Mouse (Mus musculus) macrophage (primary cell): ENCODE results near the gene Mapk13. TPM values are rescaled to one million over a fixed set of nuclear protein-coding genes. Genes with fewer than 3 reads are reported as not detected.

ENCODE experiments used
- H3K27ac ChIP-seq: fragments of 350-480 bp; formaldehyde crosslinking; 2 replicates; pipeline ENCODE4 v1.9.0; 2021
- H3K36me3 ChIP-seq: fragments of 350-480 bp; formaldehyde crosslinking; 2 replicates; pipeline ENCODE4 v1.9.0; 2021; ENCODE audit errors: inconsistent target
- H3K4me3 ChIP-seq: fragments of 350-480 bp; formaldehyde crosslinking; 2 replicates; pipeline ENCODE4 v1.9.0; 2021; ENCODE audit errors: inconsistent target
- H3K79me2 ChIP-seq: fragments of 350-480 bp; formaldehyde crosslinking; 2 replicates; pipeline ENCODE4 v1.9.0; 2021; ENCODE audit errors: inconsistent target
- whole genome bisulfite sequencing: methylation state at CpG from one replicate; pipeline ENCODE4 v1.1.7; 2026; ENCODE audit warnings: inconsistent platforms; ENCODE audit not compliant: missing documents; 5-methylcytosine and 5-hydroxymethylcytosine counted together
- polyA plus RNA-seq: library from polyadenylated mRNA; stranded (reverse); fragments of 250-400 nt; gene quantifications from 3 replicates; pipeline ENCODE4 v1.2.4, GENCODE M21; 2018; ENCODE audit warnings: inconsistent platforms

Gene Mapk13
- polyA plus RNA-seq, 1 experiment from 2014 or later, result 0.19 TPM

DNA sequence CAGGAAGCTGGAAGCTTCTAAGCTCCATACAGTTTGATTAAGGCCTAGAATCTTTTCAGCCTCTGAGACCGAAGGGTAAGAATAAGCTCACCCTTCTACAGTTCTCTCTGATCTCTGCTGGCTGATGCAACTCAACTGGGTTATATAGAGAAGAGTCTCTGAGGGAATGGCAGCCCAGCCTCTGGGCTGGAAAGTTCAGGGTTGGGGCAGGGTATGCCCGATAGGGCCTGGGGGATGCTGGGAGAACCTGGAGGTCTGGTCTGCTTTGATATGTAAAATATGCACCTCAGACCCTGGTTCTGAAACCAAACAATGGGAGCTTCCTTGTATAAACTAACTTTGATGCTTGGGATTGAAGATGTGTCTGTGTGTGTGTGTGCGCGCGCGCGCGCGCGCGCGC lies 18.4 kb downstream of the Mapk13 start:
- Histone ChIP-seq H3K4me3 (no peak overlapping the region), H3K79me2 (no peaks in the 10 kb centered on the region), H3K36me3 (no peaks in the 10 kb centered on the region), H3K27ac (no peak overlapping the region)
- WGBS, result 98% methylated on average over 12 of the region's 12 CpGs

GRCm38 (mm10) chr17:28797031-28797430 lies 27.9 kb downstream of the Mapk13 start:
- Histone ChIP-seq H3K4me3 (no peak overlapping the region), H3K36me3 (no peaks in the 10 kb centered on the region), H3K27ac (no peak overlapping the region), H3K79me2 (peaks cover 3% of the 10 kb centered on the region; the same call in 1 of the 2 replicates)
- 100% methylated on average over 4 of the region's 4 CpGs for WGBS

- H3K27ac ChIP-seq, result no peak overlapping the region
- no peaks in the 10 kb centered on the region for H3K36me3 ChIP-seq
- no peak overlapping the region for H3K4me3 ChIP-seq
- WGBS, result 16% methylated on average over 14 of the region's 14 CpGs
- H3K79me2 ChIP-seq, result peaks cover 28% of the 10 kb centered on the region; the same call in 1 of the 2 replicates
Observed at GRCm38 (mm10) chr17:28799291-28800160, 30.4 kb downstream of the Mapk13 start.

GRCm38 (mm10) chr17:28800281-28800670 lies 31.2 kb downstream of the Mapk13 start:
- H3K79me2 ChIP-seq, result peaks cover 34% of the 10 kb centered on the region; the same call in 1 of the 2 replicates
- WGBS, result 5% methylated on average over 14 of the region's 15 CpGs
- H3K27ac ChIP-seq, result no peak overlapping the region
- no peaks in the 10 kb centered on the region for H3K36me3 ChIP-seq
- H3K4me3 ChIP-seq, result peak overlapping the region; percentile 8; the same call in 1 of the 2 replicates

GRCm38 (mm10) chr17:28800671-28801412 lies 31.7 kb downstream of the Mapk13 start, which contains the start of gene Brpf3:
Gene Brpf3, plus strand, starts transcription at chr17:28801090.
- Histone ChIP-seq H3K4me3 (peak within 1 kb of the TSS; percentile 72), H3K36me3 (peaks cover under 1% of the 10 kb centered on the region; the same call in 1 of the 2 replicates), H3K79me2 (peaks cover 34% of the 10 kb centered on the region; the same call in 1 of the 2 replicates), H3K27ac (peak within 1 kb of the TSS; percentile 29; the same call in 1 of the 2 replicates)
- under 1% methylated on average over 65 of the region's 99 CpGs for WGBS

- Histone ChIP-seq H3K4me3 (peak overlapping the region; percentile 72), H3K36me3 (peaks cover 8% of the 10 kb centered on the region), H3K27ac (peak overlapping the region; percentile 29; the same call in 1 of the 2 replicates), H3K79me2 (peaks cover 34% of the 10 kb centered on the region; the same call in 1 of the 2 replicates)
- under 1% methylated on average over 41 of the region's 42 CpGs for WGBS
Observed at GRCm38 (mm10) chr17:28801474-28802005, 32.4 kb downstream of the Mapk13 start.

DNA sequence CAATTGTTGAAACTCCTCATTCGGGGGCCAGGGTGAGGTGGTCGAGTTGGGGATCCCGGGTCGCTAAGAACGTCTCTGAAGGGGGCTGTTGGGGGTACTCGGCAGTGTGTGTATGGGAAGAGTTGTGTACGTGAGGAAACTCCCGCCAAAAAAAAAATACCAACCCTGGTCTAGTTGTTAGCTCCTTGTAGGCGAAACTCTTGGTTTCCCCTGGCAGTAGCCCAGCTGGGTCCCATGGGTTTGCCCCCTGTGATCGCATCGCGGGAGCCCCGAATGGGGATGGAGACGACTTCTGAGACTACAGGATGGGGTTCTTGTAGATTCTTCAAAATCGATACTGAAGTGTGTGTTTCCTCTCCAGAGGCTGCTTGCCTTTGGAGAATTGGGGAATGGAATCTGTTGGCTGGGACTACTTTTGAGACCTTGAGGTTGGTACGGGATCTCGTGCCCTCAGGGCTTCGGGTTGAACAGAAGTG lies 32.9 kb downstream of the Mapk13 start:
- WGBS, result 3% methylated on average over 18 of the region's 18 CpGs
- Histone ChIP-seq H3K79me2 (peaks cover 34% of the 10 kb centered on the region; the same call in 1 of the 2 replicates), H3K4me3 (peak overlapping the region; percentile 72), H3K36me3 (peaks cover 13% of the 10 kb centered on the region), H3K27ac (peak overlapping the region; percentile 29; the same call in 1 of the 2 replicates)

GRCm38 (mm10) chr17:28803316-28803715 lies 34.2 kb downstream of the Mapk13 start:
- Histone ChIP-seq H3K36me3 (peaks cover 19% of the 10 kb centered on the region), H3K4me3 (no peak overlapping the region), H3K27ac (no peak overlapping the region), H3K79me2 (peaks cover 34% of the 10 kb centered on the region; the same call in 1 of the 2 replicates)
- WGBS, result 100% methylated on average over 1 of the region's 1 CpGs

DNA sequence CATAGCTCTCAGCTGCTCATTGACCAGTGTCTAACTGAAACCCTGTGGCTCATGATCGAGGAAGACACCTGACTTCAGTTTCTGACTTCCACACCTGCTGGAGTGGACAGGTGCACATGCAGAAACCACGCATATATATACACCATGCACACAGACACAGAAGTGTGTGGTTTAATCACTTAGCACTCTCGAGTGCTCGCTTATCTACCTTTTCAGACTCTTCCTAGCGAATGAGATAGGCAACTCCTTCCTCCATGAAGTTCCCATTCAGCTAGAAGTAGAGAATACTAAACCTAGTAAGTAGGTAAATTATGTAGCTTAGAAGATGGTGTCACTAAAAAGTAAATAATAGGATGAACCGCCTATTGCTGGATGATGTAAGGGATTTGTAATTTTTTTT lies 35.9 kb downstream of the Mapk13 start:
- no peak overlapping the region for H3K27ac ChIP-seq
- WGBS, result 96% methylated on average over 6 of the region's 6 CpGs
- no peak overlapping the region for H3K4me3 ChIP-seq
- H3K79me2 ChIP-seq, result peaks cover 34% of the 10 kb centered on the region; the same call in 1 of the 2 replicates
- H3K36me3 ChIP-seq, result peaks cover 19% of the 10 kb centered on the region

- Histone ChIP-seq H3K4me3 (no peak overlapping the region), H3K79me2 (peaks cover 33% of the 10 kb centered on the region; the same call in 1 of the 2 replicates), H3K27ac (no peak overlapping the region), H3K36me3 (peaks cover 19% of the 10 kb centered on the region)
- 96% methylated on average over 17 of the region's 19 CpGs for WGBS
Observed at GRCm38 (mm10) chr17:28806770-28807169, 37.7 kb downstream of the Mapk13 start.

DNA sequence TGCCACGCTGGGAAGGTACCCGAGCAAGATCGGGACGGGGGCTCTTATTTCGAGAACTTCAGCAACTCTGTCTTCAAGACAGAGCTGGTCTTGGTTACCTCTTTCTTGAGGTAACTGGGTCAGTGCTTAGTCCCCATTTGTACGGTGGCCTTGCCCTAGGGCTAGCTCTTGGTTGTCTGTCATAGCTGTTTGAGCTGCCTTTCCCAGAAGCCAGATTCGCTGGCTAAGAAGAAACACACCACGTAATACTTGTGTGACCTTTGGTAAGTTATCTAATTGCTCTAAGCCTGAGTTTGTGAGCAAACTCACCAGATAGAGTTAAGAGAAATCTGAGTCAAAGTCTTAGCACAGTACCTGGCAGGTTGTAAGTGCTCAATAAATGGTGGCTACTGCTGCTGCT lies 39.6 kb downstream of the Mapk13 start:
- no peak overlapping the region for H3K4me3 ChIP-seq
- 94% methylated on average over 8 of the region's 8 CpGs for WGBS
- H3K79me2 ChIP-seq, result peaks cover 14% of the 10 kb centered on the region; the same call in 1 of the 2 replicates
- H3K27ac ChIP-seq, result no peak overlapping the region
- H3K36me3 ChIP-seq, result peaks cover 27% of the 10 kb centered on the region

- Histone ChIP-seq H3K79me2 (peaks cover 8% of the 10 kb centered on the region; the same call in 1 of the 2 replicates), H3K4me3 (no peak overlapping the region), H3K36me3 (peaks cover 29% of the 10 kb centered on the region), H3K27ac (no peak overlapping the region)
- WGBS, result 92% methylated on average over 10 of the region's 10 CpGs
Observed at GRCm38 (mm10) chr17:28809175-28809831, 40.2 kb downstream of the Mapk13 start.

DNA sequence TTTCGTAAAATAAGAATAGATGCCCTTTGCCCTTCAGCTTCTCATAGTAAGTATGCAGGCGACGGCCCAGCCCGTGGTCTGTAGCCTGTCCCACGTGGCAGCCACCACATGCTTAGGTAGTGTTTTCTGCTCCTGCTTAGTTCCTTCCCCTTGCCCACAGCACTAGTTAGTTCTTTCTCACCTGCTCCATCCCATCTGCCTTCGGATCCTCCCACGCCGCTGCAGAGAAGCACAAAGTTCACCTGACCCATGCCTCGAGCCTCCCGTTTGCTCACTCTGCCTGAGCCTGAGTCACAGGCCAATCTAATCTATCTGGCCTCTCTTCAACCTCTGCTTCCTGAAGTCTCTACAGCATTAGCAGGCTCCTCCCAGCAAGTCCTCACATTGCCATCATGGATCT lies 43.2 kb downstream of the Mapk13 start:
- H3K27ac ChIP-seq, result no peak overlapping the region
- H3K36me3 ChIP-seq, result peaks cover 38% of the 10 kb centered on the region
- no peaks in the 10 kb centered on the region for H3K79me2 ChIP-seq
- 92% methylated on average over 10 of the region's 10 CpGs for WGBS
- H3K4me3 ChIP-seq, result no peak overlapping the region
